19 mouse cellular contexts compared by ENCODE assay signal in genomic region chr5:34521337-34521736, GRCm38 (mm10). TPM values are rescaled to one million over a fixed set of nuclear protein-coding genes. Genes with fewer than 3 reads are reported as not detected.
DNase-seq lines count a peak whose midpoint lies in the region; ATAC-seq and TF ChIP-seq lines count a peak whose summit lies in the region.
"Had no signal": no experiment of that assay in that cellular context is flagged by ENCODE, and none has a peak within 500 bp of the region (broad histone marks: within the 10 kb centered on the region; RNA-seq: fewer than 3 reads in every experiment).

No protein-coding gene starts in this region.

- WGBS in heart, embryonic 13.5 days: 64% methylated on average over 3 of the region's 3 CpGs
- 44% methylated on average over 3 of the region's 3 CpGs for WGBS in spleen, adult 2 months
- WGBS in hindbrain, embryonic 12.5 days: 85% methylated on average over 3 of the region's 3 CpGs

- H3K27me3 ChIP-seq in heart, embryonic 13.5 days (replicated peaks): no peaks in the 10 kb centered on the region
- no peaks in the 10 kb centered on the region for H3K27me3 ChIP-seq in spleen, adult 2 months (ENCODE audit: control insufficient read depth, insufficient read depth, low read length)
- peaks cover 1% of the 10 kb centered on the region; the same call in 1 of the 2 replicates for H3K27me3 ChIP-seq in hindbrain, embryonic 12.5 days
- H3K27me3 ChIP-seq: lung, embryonic 15.5 days had no signal

- peak overlapping the region; percentile 61 for H3K27ac ChIP-seq in heart, embryonic 13.5 days (replicated peaks)
- H3K27ac ChIP-seq in spleen, adult 2 months (ENCODE audit: insufficient read depth, low read length): peak overlapping the region; percentile 84
- H3K27ac ChIP-seq in bone marrow macrophage, adult 2 months (ENCODE audit: insufficient read depth, low read depth, low read length): peak overlapping the region; percentile 69
- no peak overlapping the region for H3K27ac ChIP-seq in hindbrain, embryonic 12.5 days
- H3K27ac ChIP-seq: forebrain, embryonic 12.5 days; gastrocnemius, adult 2 months; hindbrain, embryonic 14.5 days; lung, embryonic 15.5 days; midbrain, embryonic 10.5 days; neural tube, embryonic 13.5 days; stomach, postnatal 0 days had no signal

- 0 out of 2 replicates have a peak overlapping the region, but pooled peaks have one; percentile 42 for H3K9ac ChIP-seq in heart, embryonic 13.5 days
- H3K9ac ChIP-seq in hindbrain, embryonic 12.5 days: no peak overlapping the region
- H3K9ac ChIP-seq: forebrain, embryonic 12.5 days; hindbrain, embryonic 14.5 days; lung, embryonic 15.5 days; neural tube, embryonic 13.5 days had no signal

- no peak overlapping the region for H3K4me3 ChIP-seq in heart, embryonic 13.5 days
- H3K4me3 ChIP-seq in spleen, adult 2 months (ENCODE audit: extremely low read depth, insufficient read depth, insufficient read length): no peak overlapping the region; the same call in 1 of the 2 replicates
- no peak overlapping the region for H3K4me3 ChIP-seq in bone marrow macrophage, adult 2 months (ENCODE audit: insufficient read depth, low read length)
- no peak overlapping the region for H3K4me3 ChIP-seq in hindbrain, embryonic 12.5 days
- H3K4me3 ChIP-seq: forebrain, embryonic 12.5 days; gastrocnemius, adult 2 months; lung, embryonic 15.5 days; midbrain, embryonic 10.5 days; neural tube, embryonic 13.5 days had no signal

- DNase-seq in heart, adult 18-20 months: no peak
- DNase-seq in spleen, adult 2 months (ENCODE audit: low read depth in 1 of 2, low spot score in 2 of 2): no peak
- no peak for DNase-seq in spleen, postnatal 36 days (ENCODE audit: low spot score in 2 of 2)
- DNase-seq in A20 (ENCODE audit: low read depth, low spot score): peak; percentile 16
- DNase-seq in right cerebral cortex, adult 18-20 months: no peak
- DNase-seq: cerebellum, adult 8-10 months; gastrocnemius, adult 2 months; kidney, adult 8-10 months; kidney, postnatal 14 days; lung, postnatal 4 days had no signal

- no peaks in the 10 kb centered on the region for H3K36me3 ChIP-seq in heart, embryonic 13.5 days
- no peaks in the 10 kb centered on the region for H3K36me3 ChIP-seq in spleen, adult 2 months (ENCODE audit: control insufficient read depth, insufficient read depth, low read length)
- H3K36me3 ChIP-seq in hindbrain, embryonic 12.5 days: no peaks in the 10 kb centered on the region
- H3K36me3 ChIP-seq: forebrain, embryonic 12.5 days; lung, embryonic 15.5 days; midbrain, embryonic 10.5 days; neural tube, embryonic 13.5 days had no signal

- no peaks in the 10 kb centered on the region for H3K9me3 ChIP-seq in heart, embryonic 13.5 days
- H3K9me3 ChIP-seq in hindbrain, embryonic 12.5 days (replicated peaks): no peaks in the 10 kb centered on the region
- H3K9me3 ChIP-seq: forebrain, embryonic 12.5 days; lung, embryonic 15.5 days; midbrain, embryonic 10.5 days; neural tube, embryonic 13.5 days had no signal

- TF ChIP-seq POLR2A in spleen, adult 2 months (IDR thresholded peaks at IDR 0.05; ENCODE audit: low read depth, low read length): no peak
- no peak for TF ChIP-seq POLR2A in bone marrow macrophage, adult 2 months (IDR thresholded peaks at IDR 0.05; ENCODE audit: borderline replicate concordance, low read depth, low read length)

- no peak for TF ChIP-seq CTCF in spleen, adult 2 months (IDR thresholded peaks at IDR 0.05; ENCODE audit: extremely low read depth, insufficient read depth, insufficient read length, insufficient replicate concordance)
- TF ChIP-seq CTCF in bone marrow macrophage, adult 2 months (IDR thresholded peaks at IDR 0.05; ENCODE audit: low read depth, low read length): no peak

- ATAC-seq in heart, embryonic 13.5 days (ENCODE audit: extremely low read depth, insufficient number of reproducible peaks, low FRiP score, low TSS enrichment): no peak
- no peak for ATAC-seq in hindbrain, embryonic 12.5 days (ENCODE audit: low FRiP score)

- peaks cover 23% of the 10 kb centered on the region for H3K4me1 ChIP-seq in heart, embryonic 13.5 days
- peaks cover 34% of the 10 kb centered on the region for H3K4me1 ChIP-seq in spleen, adult 2 months (ENCODE audit: control insufficient read depth, insufficient read depth, insufficient read length)
- peaks cover 31% of the 10 kb centered on the region for H3K4me1 ChIP-seq in bone marrow macrophage, adult 2 months (ENCODE audit: control insufficient read depth, insufficient read depth, low read length)
- H3K4me1 ChIP-seq in hindbrain, embryonic 12.5 days: no peaks in the 10 kb centered on the region

- H3K4me2 ChIP-seq in heart, embryonic 13.5 days: no peak overlapping the region
- no peak overlapping the region for H3K4me2 ChIP-seq in hindbrain, embryonic 12.5 days (replicated peaks)
- H3K4me2 ChIP-seq: forebrain, embryonic 12.5 days; hindbrain, embryonic 14.5 days; lung, embryonic 15.5 days; neural tube, embryonic 13.5 days had no signal

RNA-seq across cellular contexts. Expression of gene Sh3bp2, which starts 4.3 kb away (rescaled TPM):
- 3.9 and 4.9 TPM in 2 replicates for polyA plus RNA-seq in heart, embryonic 13.5 days (2015; fragmentation: Nextera tagmentation; extraction: Ambion mirVana)
- 1 to 10 TPM; 2.6 to 3.2 TPM for total RNA-seq in heart, adult 18-20 months (2021)
- polyA plus RNA-seq in spleen, adult 2 months (2012; rRNA removed): 50.7 and 51.3 TPM in 2 replicates
- 129 and 132 TPM in 2 replicates for polyA plus RNA-seq in bone marrow macrophage, adult 2 months (2012; ENCODE audit: insufficient read depth, insufficient read length, missing spikeins)
- 17.5 and 17.8 TPM in 2 replicates for polyA plus RNA-seq in hindbrain, embryonic 12.5 days (2016; fragmentation: Nextera tagmentation; extraction: Ambion mirVana)

RNA-seq across cellular contexts. Expression of gene Tnip2, which starts 7.5 kb away (rescaled TPM):
- 14.6 and 18.8 TPM in 2 replicates for polyA plus RNA-seq in heart, embryonic 13.5 days (2015; fragmentation: Nextera tagmentation; extraction: Ambion mirVana)
- 1 to 10 TPM; 5.7 to 5.9 TPM for total RNA-seq in heart, adult 18-20 months (2021)
- polyA plus RNA-seq in spleen, adult 2 months (2012; rRNA removed): 23.3 and 27.4 TPM in 2 replicates
- 34.2 and 43.9 TPM in 2 replicates for polyA plus RNA-seq in bone marrow macrophage, adult 2 months (2012; ENCODE audit: insufficient read depth, insufficient read length, missing spikeins)
- 7.1 and 8.6 TPM in 2 replicates for polyA plus RNA-seq in hindbrain, embryonic 12.5 days (2016; fragmentation: Nextera tagmentation; extraction: Ambion mirVana)

RNA-seq across cellular contexts. Expression of gene Add1, which starts 52.1 kb away (rescaled TPM):
- 143 and 144 TPM in 2 replicates for polyA plus RNA-seq in heart, embryonic 13.5 days (2015; fragmentation: Nextera tagmentation; extraction: Ambion mirVana)
- 100 to 1,000 TPM; 124 to 133 TPM for total RNA-seq in heart, adult 18-20 months (2021)
- polyA plus RNA-seq in spleen, adult 2 months (2012; rRNA removed): 152 and 170 TPM in 2 replicates
- polyA plus RNA-seq in bone marrow macrophage, adult 2 months (2012; ENCODE audit: insufficient read depth, insufficient read length, missing spikeins): 120 and 122 TPM in 2 replicates
- 223 and 226 TPM in 2 replicates for polyA plus RNA-seq in hindbrain, embryonic 12.5 days (2016; fragmentation: Nextera tagmentation; extraction: Ambion mirVana)
